Mouse (Mus musculus): Measurements from ENCODE around the gene Ddc. TPM values are rescaled to one million over a fixed set of nuclear protein-coding genes. Genes with fewer than 3 reads are reported as not detected.

Ddc gene
- polyA plus RNA-seq, 1 experiment = 0.48 TPM

DNA sequence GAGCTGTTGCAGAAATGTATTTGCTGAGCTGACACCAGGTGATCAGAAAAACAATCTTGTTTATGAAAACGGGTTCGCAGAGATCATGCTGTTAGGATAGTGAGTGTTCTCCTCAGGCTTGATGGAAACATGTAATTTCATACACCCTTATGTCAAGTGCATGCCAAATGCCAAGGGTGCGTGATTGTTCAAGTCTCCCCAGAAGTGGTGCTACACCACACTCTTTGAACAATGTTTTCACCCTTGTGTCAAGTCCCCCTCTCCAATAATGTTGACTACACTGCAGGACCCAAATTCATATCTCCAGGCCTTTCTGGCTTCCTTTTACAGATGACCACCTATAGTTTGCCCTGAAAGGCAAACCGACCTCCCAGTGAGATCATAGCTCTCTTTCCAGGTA, 49.5 kb downstream of the Ddc start:
- no peaks in the 10 kb centered on the region for H3K27me3 ChIP-seq (ENCODE audit: control insufficient read depth, insufficient read depth, insufficient read length)

GRCm38 (mm10) chr11:11845044-11845443, 52.9 kb downstream of the Ddc start:
- Histone ChIP-seq H3K79me2 (ENCODE audit: control insufficient read depth, insufficient read depth) (no peaks in the 10 kb centered on the region), H3K27me3 (ENCODE audit: control insufficient read depth, insufficient read depth, insufficient read length) (no peaks in the 10 kb centered on the region), H3K79me3 (ENCODE audit: low read depth) (no peaks in the 10 kb centered on the region), H3K4me3 (ENCODE audit: insufficient read depth, poor library complexity, severe bottlenecking) (no peak overlapping the region), H3K36me3 (ENCODE audit: control insufficient read depth, insufficient read depth) (no peaks in the 10 kb centered on the region), H3ac (ENCODE audit: control insufficient read depth, insufficient read length, low read depth) (no peak overlapping the region)
- TF ChIP-seq USF1 (IDR thresholded peaks at IDR 0.05; ENCODE audit: low read depth) = no peak
- TF ChIP-seq FOSL1 (IDR thresholded peaks at IDR 0.05; ENCODE audit: insufficient read depth, low read length, poor library complexity, severe bottlenecking) = no peak
- TF ChIP-seq CEBPB (IDR thresholded peaks at IDR 0.05; ENCODE audit: low read depth) = no peak
- no peak for TF ChIP-seq CTCF (IDR thresholded peaks at IDR 0.05; ENCODE audit: control insufficient read depth, insufficient read depth, insufficient read length)
- TF ChIP-seq MYOG (IDR thresholded peaks at IDR 0.05; ENCODE audit: control insufficient read depth, extremely low read depth, insufficient read length) = no peak
- no peak for TF ChIP-seq MYOD1 (IDR thresholded peaks at IDR 0.05; ENCODE audit: control insufficient read depth, insufficient read length, low read depth)
- TF ChIP-seq MAX (IDR thresholded peaks at IDR 0.05) = no peak

More for the DNA sequence above, 49.5 kb downstream of the Ddc start:
- Histone ChIP-seq H3ac (ENCODE audit: control insufficient read depth, insufficient read length, low read depth) (no peak overlapping the region), H3K79me2 (ENCODE audit: control insufficient read depth, insufficient read depth) (no peaks in the 10 kb centered on the region), H3K36me3 (ENCODE audit: control insufficient read depth, insufficient read depth) (no peaks in the 10 kb centered on the region), H3K4me3 (ENCODE audit: insufficient read depth, poor library complexity, severe bottlenecking) (no peak overlapping the region), H3K79me3 (ENCODE audit: low read depth) (no peaks in the 10 kb centered on the region)
- no peak for TF ChIP-seq MAX (IDR thresholded peaks at IDR 0.05)
- no peak for TF ChIP-seq CEBPB (IDR thresholded peaks at IDR 0.05; ENCODE audit: low read depth)
- no peak for TF ChIP-seq CTCF (IDR thresholded peaks at IDR 0.05; ENCODE audit: control insufficient read depth, insufficient read depth, insufficient read length)
- TF ChIP-seq MYOD1 (IDR thresholded peaks at IDR 0.05; ENCODE audit: control insufficient read depth, insufficient read length, low read depth) = no peak
- no peak for TF ChIP-seq USF1 (IDR thresholded peaks at IDR 0.05; ENCODE audit: low read depth)
- TF ChIP-seq FOSL1 (IDR thresholded peaks at IDR 0.05; ENCODE audit: insufficient read depth, low read length, poor library complexity, severe bottlenecking) = no peak
- TF ChIP-seq MYOG (IDR thresholded peaks at IDR 0.05; ENCODE audit: control insufficient read depth, extremely low read depth, insufficient read length) = no peak

DNA sequence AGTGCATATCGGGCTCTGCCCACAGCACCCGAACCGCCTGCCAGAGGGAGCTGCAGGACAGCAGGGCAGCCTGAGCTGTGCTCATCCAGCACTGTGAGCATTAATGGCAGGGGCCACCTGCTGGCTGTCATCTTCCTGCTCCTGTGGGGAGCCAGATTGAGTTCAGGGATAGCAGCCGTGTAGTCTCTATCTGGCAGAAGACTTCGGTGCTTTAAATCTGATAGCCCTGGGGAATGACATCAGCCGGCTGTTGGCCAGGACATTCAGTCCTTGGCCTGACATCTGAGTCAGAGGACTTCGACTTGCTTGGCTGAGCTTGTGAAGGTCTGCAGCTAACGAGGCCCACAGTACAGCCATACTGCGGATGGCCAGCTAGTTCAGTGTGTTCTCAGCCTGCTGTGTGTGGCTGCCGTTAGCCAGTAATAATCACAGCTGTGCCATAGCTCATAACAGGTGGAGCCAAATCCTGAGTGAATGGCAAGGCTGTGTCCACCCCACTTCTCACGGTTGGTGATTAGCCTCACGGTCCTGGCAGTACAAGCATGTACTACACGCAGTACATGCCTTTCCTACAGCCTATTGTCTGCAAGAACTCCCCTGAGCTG, 53.5 kb downstream of the Ddc start:
- H3K4me3 ChIP-seq (ENCODE audit: insufficient read depth, poor library complexity, severe bottlenecking) = no peak overlapping the region
- H3K79me2 ChIP-seq (ENCODE audit: control insufficient read depth, insufficient read depth) = no peaks in the 10 kb centered on the region
- H3K36me3 ChIP-seq (ENCODE audit: control insufficient read depth, insufficient read depth) = no peaks in the 10 kb centered on the region
- peak; percentile 84 for TF ChIP-seq CTCF (IDR thresholded peaks at IDR 0.05; ENCODE audit: control insufficient read depth, insufficient read depth, insufficient read length)
- peak; percentile 88 for TF ChIP-seq MYOD1 (IDR thresholded peaks at IDR 0.05; ENCODE audit: control insufficient read depth, insufficient read length, low read depth)
- TF ChIP-seq MAX (IDR thresholded peaks at IDR 0.05) = no peak
- no peak for TF ChIP-seq USF1 (IDR thresholded peaks at IDR 0.05; ENCODE audit: low read depth)
- no peak for TF ChIP-seq FOSL1 (IDR thresholded peaks at IDR 0.05; ENCODE audit: insufficient read depth, low read length, poor library complexity, severe bottlenecking)
- no peak for TF ChIP-seq MYOG (IDR thresholded peaks at IDR 0.05; ENCODE audit: control insufficient read depth, extremely low read depth, insufficient read length)
- no peak for TF ChIP-seq CEBPB (IDR thresholded peaks at IDR 0.05; ENCODE audit: low read depth)
- H3K27me3 ChIP-seq (ENCODE audit: control insufficient read depth, insufficient read depth, insufficient read length) = no peaks in the 10 kb centered on the region
- H3K79me3 ChIP-seq (ENCODE audit: low read depth) = no peaks in the 10 kb centered on the region
- H3ac ChIP-seq (ENCODE audit: control insufficient read depth, insufficient read length, low read depth) = no peak overlapping the region

DNA sequence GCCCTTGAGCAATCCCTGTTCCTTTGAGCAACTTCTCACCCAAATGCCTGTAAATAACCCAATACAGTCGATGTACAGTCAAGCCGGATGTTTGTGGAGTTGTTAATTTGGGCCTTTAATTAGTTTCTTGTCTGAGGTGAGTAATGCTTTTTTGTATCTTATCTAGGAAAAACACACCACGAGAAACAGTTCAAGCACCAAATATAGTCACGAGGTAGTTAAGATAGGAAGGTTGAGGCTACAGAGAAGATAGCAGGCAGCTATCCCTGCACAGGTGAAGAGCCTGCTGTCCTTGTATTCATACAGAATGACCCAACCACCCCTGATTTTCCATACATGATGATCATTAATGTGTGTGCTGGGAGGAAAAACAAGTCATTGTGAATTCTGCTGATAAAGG, 56.4 kb downstream of the Ddc start:
- H3K79me3 ChIP-seq (ENCODE audit: low read depth) = no peaks in the 10 kb centered on the region
- H3K36me3 ChIP-seq (ENCODE audit: control insufficient read depth, insufficient read depth) = no peaks in the 10 kb centered on the region
- no peak overlapping the region for H3K4me3 ChIP-seq (ENCODE audit: insufficient read depth, poor library complexity, severe bottlenecking)
- no peak for TF ChIP-seq FOSL1 (IDR thresholded peaks at IDR 0.05; ENCODE audit: insufficient read depth, low read length, poor library complexity, severe bottlenecking)
- TF ChIP-seq MAX (IDR thresholded peaks at IDR 0.05) = no peak
- no peak for TF ChIP-seq MYOG (IDR thresholded peaks at IDR 0.05; ENCODE audit: control insufficient read depth, extremely low read depth, insufficient read length)
- no peak for TF ChIP-seq CTCF (IDR thresholded peaks at IDR 0.05; ENCODE audit: control insufficient read depth, insufficient read depth, insufficient read length)
- TF ChIP-seq MYOD1 (IDR thresholded peaks at IDR 0.05; ENCODE audit: control insufficient read depth, insufficient read length, low read depth) = no peak
- no peak for TF ChIP-seq CEBPB (IDR thresholded peaks at IDR 0.05; ENCODE audit: low read depth)
- TF ChIP-seq USF1 (IDR thresholded peaks at IDR 0.05; ENCODE audit: low read depth) = no peak
- no peaks in the 10 kb centered on the region for H3K27me3 ChIP-seq (ENCODE audit: control insufficient read depth, insufficient read depth, insufficient read length)
- no peak overlapping the region for H3ac ChIP-seq (ENCODE audit: control insufficient read depth, insufficient read length, low read depth)
- H3K79me2 ChIP-seq (ENCODE audit: control insufficient read depth, insufficient read depth) = no peaks in the 10 kb centered on the region

DNA sequence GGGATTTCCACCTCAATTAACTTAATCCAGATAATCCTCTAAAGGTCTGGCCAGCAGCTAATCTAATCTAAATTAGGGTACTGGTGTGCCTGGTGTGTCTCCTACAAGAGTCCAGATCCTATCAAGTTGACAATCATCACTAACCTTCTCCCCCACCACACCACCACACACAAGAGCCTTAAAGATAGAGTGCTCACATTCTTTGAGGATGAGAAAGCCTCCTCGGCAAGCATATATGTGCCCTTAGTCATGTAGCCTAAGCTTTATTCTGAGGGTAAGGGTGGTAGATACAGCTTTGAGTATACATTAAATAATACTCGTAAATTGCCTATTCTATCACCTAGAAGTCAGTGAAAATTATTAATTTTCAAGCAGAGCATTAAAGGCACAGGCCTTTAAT, 57.2 kb downstream of the Ddc start:
- TF ChIP-seq MYOD1 (IDR thresholded peaks at IDR 0.05; ENCODE audit: control insufficient read depth, insufficient read length, low read depth) = no peak
- no peak for TF ChIP-seq MAX (IDR thresholded peaks at IDR 0.05)
- no peak for TF ChIP-seq MYOG (IDR thresholded peaks at IDR 0.05; ENCODE audit: control insufficient read depth, extremely low read depth, insufficient read length)
- no peak for TF ChIP-seq CEBPB (IDR thresholded peaks at IDR 0.05; ENCODE audit: low read depth)
- peak; percentile 45 for TF ChIP-seq FOSL1 (IDR thresholded peaks at IDR 0.05; ENCODE audit: insufficient read depth, low read length, poor library complexity, severe bottlenecking)
- no peaks in the 10 kb centered on the region for H3K36me3 ChIP-seq (ENCODE audit: control insufficient read depth, insufficient read depth)
- no peak overlapping the region for H3ac ChIP-seq (ENCODE audit: control insufficient read depth, insufficient read length, low read depth)
- H3K79me3 ChIP-seq (ENCODE audit: low read depth) = no peaks in the 10 kb centered on the region
- no peaks in the 10 kb centered on the region for H3K27me3 ChIP-seq (ENCODE audit: control insufficient read depth, insufficient read depth, insufficient read length)
- H3K79me2 ChIP-seq (ENCODE audit: control insufficient read depth, insufficient read depth) = no peaks in the 10 kb centered on the region
- no peak overlapping the region for H3K4me3 ChIP-seq (ENCODE audit: insufficient read depth, poor library complexity, severe bottlenecking)

DNA sequence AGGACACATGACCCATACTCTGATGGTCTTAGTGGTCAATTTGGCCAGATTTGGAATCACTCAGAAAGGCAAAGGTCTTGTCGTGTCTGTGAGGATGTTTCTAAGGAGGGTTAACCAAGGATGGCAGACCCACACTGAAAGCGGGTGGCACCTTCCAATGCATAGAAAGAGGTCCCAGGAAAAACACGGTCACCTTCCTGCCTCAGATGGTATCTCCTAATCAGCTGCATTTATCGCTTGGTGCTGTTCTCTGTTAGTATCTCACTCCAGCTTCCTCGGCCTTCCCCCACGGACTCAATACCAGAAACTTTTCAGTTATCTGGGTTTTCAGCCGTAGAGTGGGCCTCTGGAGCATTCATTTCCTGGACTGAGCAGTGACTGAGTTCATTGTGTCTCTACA, 58.1 kb downstream of the Ddc start:
- Histone ChIP-seq H3K79me3 (ENCODE audit: low read depth) (no peaks in the 10 kb centered on the region), H3K79me2 (ENCODE audit: control insufficient read depth, insufficient read depth) (no peaks in the 10 kb centered on the region), H3K4me3 (ENCODE audit: insufficient read depth, poor library complexity, severe bottlenecking) (no peak overlapping the region), H3K27me3 (ENCODE audit: control insufficient read depth, insufficient read depth, insufficient read length) (no peaks in the 10 kb centered on the region), H3ac (ENCODE audit: control insufficient read depth, insufficient read length, low read depth) (no peak overlapping the region), H3K36me3 (ENCODE audit: control insufficient read depth, insufficient read depth) (no peaks in the 10 kb centered on the region)
- no peak for TF ChIP-seq MYOG (IDR thresholded peaks at IDR 0.05; ENCODE audit: control insufficient read depth, extremely low read depth, insufficient read length)
- TF ChIP-seq MAX (IDR thresholded peaks at IDR 0.05) = no peak
- TF ChIP-seq FOSL1 (IDR thresholded peaks at IDR 0.05; ENCODE audit: insufficient read depth, low read length, poor library complexity, severe bottlenecking) = no peak
- no peak for TF ChIP-seq CTCF (IDR thresholded peaks at IDR 0.05; ENCODE audit: control insufficient read depth, insufficient read depth, insufficient read length)
- TF ChIP-seq USF1 (IDR thresholded peaks at IDR 0.05; ENCODE audit: low read depth) = no peak
- TF ChIP-seq CEBPB (IDR thresholded peaks at IDR 0.05; ENCODE audit: low read depth) = no peak
- no peak for TF ChIP-seq MYOD1 (IDR thresholded peaks at IDR 0.05; ENCODE audit: control insufficient read depth, insufficient read length, low read depth)
